Mouse (Mus musculus): ENCODE data around the gene Nfya. TPM values are rescaled to one million over a fixed set of nuclear protein-coding genes. Genes with fewer than 3 reads are reported as not detected.

The Nfya gene
- total RNA-seq (2012; rRNA removed), result 25.2 and 29.3 TPM in 2 replicates
- 18.6 and 26.9 TPM in 2 replicates for total RNA-seq (2014; rRNA removed)
- polyA plus RNA-seq (2012; ENCODE audit: insufficient read length, low read depth), result 44.2 and 50.4 TPM in 2 replicates

DNA sequence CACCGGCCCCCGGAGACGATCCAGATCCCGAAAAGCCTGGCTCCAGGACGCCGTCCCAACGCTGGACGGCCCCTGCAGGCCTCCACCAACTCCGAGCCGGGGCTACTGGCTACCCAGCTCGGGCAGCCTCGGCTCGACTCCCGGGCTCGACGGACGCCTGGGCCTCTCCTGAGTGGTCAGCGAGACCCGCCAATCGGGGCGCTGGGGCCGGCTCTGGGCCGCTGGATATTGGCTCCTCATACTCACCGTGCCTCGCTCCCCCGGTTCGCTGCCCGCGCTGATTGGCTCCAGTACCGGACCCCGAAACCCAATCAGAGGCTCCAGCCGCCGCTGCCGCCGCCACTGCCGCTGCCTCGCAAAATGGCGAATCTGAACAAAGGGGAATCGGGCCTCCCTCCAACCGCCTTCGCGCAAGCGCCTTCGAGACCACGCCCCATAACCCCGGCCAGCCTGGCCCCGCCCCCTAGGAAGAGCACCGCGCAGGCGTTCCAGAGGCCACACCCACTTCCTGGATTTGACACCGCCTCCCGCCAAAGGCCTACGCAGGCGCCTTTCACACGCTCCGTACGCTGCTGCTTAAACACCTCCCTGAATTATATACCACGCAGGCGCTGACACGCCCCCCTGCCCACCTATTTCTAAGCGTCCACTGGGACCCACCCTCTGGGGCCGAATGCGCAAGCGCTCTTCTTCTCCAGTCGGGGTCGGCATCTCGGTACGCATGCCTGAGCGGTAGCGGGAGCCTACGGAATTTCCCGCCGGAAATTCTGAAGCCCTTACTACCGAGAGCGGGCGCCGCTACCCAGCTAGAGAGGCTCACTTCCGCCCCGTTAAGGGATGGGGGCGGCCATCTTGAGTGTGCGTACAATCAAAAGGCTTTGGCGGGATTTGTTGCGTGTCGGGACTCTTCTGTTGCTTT, at the start of gene Nfya, which contains the start of gene Oard1:
Nfya (minus strand) TSS at position 527 of the 919 bp plus-strand sequence.
Oard1 (plus strand) TSS at position 635 of the 919 bp plus-strand sequence.
- Histone ChIP-seq H3K4me2 (ENCODE audit: insufficient read depth, low read depth, poor library complexity, severe bottlenecking) (peak within 1 kb of the TSS; percentile 96), H3K36me3 (replicated peaks in 1 of 2; ENCODE audit: control insufficient read depth in 1 of 2, insufficient read depth in 1 of 2, low read length in 1 of 2) (peaks cover 13 to 52% of the 10 kb centered on the region in 2 experiments), H3K4me3 (replicated peaks in 1 of 3; ENCODE audit: low read depth in 2 of 3, low read length in 2 of 3, poor library complexity in 1 of 3) (peak within 1 kb of the TSS; percentile 86 to 97 (median 93)), H3K79me2 (replicated peaks; ENCODE audit: control insufficient read depth, extremely low read depth, insufficient read depth, poor library complexity, severe bottlenecking) (peaks cover 50% of the 10 kb centered on the region), H3K27ac (ENCODE audit: insufficient read depth, low read depth) (peak within 1 kb of the TSS; percentile 97), H3K27me3 (replicated peaks) (no peaks in the 10 kb centered on the region), H3K9me3 (replicated peaks; ENCODE audit: low read length) (no peaks in the 10 kb centered on the region), H3K4me1 (ENCODE audit: control insufficient read depth in 1 of 2, insufficient read depth in 2 of 2) (peaks cover 10 to 49% of the 10 kb centered on the region in 2 experiments), H3K9ac (ENCODE audit: insufficient read depth, low read depth) (peak within 1 kb of the TSS; percentile 97)
- dilution Hi-C loops (cut with MboI; ENCODE audit: extremely low pct_ligation_motif_present, extremely low pct_unique_long_range_greater_than_20kb, low sequenced_read_pairs) (no loop called here), in situ Hi-C loops (cut with MboI; ENCODE audit: low pct_ligation_motif_present, low pct_unique_long_range_greater_than_20kb, low sequenced_read_pairs) (no loop called here)
- peak; percentile 100 for DNase-seq (ENCODE audit: extremely low read depth)
- peak; percentile 64 for TF ChIP-seq TBP (conservative IDR thresholded peaks at IDR 0.05; ENCODE audit: low read depth, low read length)
- peak; percentile 12 for TF ChIP-seq POLR2AphosphoS2 (IDR thresholded peaks at IDR 0.05; ENCODE audit: low read depth, low read length)
- no peak for TF ChIP-seq JUND (conservative IDR thresholded peaks at IDR 0.05; ENCODE audit: low read depth, low read length)
- peak; percentile 84; the same call in 1 of the 2 replicates for TF ChIP-seq SIN3A (IDR thresholded peaks at IDR 0.05; ENCODE audit: low read length)
- peak; percentile 83 for TF ChIP-seq NELFE (IDR thresholded peaks at IDR 0.05; ENCODE audit: low read depth, low read length)
- no peak for TF ChIP-seq GABPA (IDR thresholded peaks at IDR 0.05; ENCODE audit: insufficient replicate concordance, low read depth, low read length)
- TF ChIP-seq MYC (IDR thresholded peaks at IDR 0.05; ENCODE audit: low read depth, low read length), result peak; percentile 83; the same call in 1 of the 2 replicates
- peak; percentile 97 for TF ChIP-seq ELF1 (IDR thresholded peaks at IDR 0.05; ENCODE audit: low read depth, low read length)
- TF ChIP-seq TCF12 (IDR thresholded peaks at IDR 0.05; ENCODE audit: low read depth, low read length), result peak; percentile 36
- no peak for TF ChIP-seq CTCF (conservative IDR thresholded peaks at IDR 0.05 in 1 of 2, IDR thresholded peaks at IDR 0.05 in 1 of 2; ENCODE audit: low read depth in 2 of 2, low read length in 2 of 2)
- TF ChIP-seq MEF2A (IDR thresholded peaks at IDR 0.05; ENCODE audit: borderline replicate concordance, low read depth, low read length), result peak; percentile 81; the same call in 1 of the 2 replicates
- peak; percentile 93 for TF ChIP-seq NRF1 (IDR thresholded peaks at IDR 0.05; ENCODE audit: low read depth, low read length)
- TF ChIP-seq MXI1 (IDR thresholded peaks at IDR 0.05; ENCODE audit: low read depth, low read length), result peak; percentile 55; the same call in 1 of the 2 replicates
- TF ChIP-seq USF1 (IDR thresholded peaks at IDR 0.05; ENCODE audit: low read depth, low read length), result no peak
- peak; percentile 72 for TF ChIP-seq IRF4 (IDR thresholded peaks at IDR 0.05; ENCODE audit: low read depth, low read length)
- peak; percentile 91; the same call in 1 of the 2 replicates for TF ChIP-seq UBTF (IDR thresholded peaks at IDR 0.05; ENCODE audit: low read depth, low read length)
- peak; percentile 90 for TF ChIP-seq HCFC1 (IDR thresholded peaks at IDR 0.05; ENCODE audit: low read depth, low read length)
- TF ChIP-seq KAT2A (IDR thresholded peaks at IDR 0.05; ENCODE audit: insufficient replicate concordance, low read length), result peak; percentile 75; the same call in 1 of the 2 replicates
- TF ChIP-seq ZMIZ1 (IDR thresholded peaks at IDR 0.05; ENCODE audit: low read depth, low read length), result no peak; the same call in 1 of the 2 replicates
- TF ChIP-seq E2F4 (IDR thresholded peaks at IDR 0.05; ENCODE audit: insufficient replicate concordance, low read depth, low read length), result peak; percentile 94
- 0 out of 2 replicates have a peak, but pooled peaks have one; percentile 33 for TF ChIP-seq MAX (IDR thresholded peaks at IDR 0.05; ENCODE audit: low read length)
- no peak for TF ChIP-seq USF2 (conservative IDR thresholded peaks at IDR 0.05; ENCODE audit: low read depth, low read length)
- no peak; the same call in 1 of the 2 replicates for TF ChIP-seq ETS1 (conservative IDR thresholded peaks at IDR 0.05; ENCODE audit: low read depth, low read length)
- TF ChIP-seq POLR2A (IDR thresholded peaks at IDR 0.05; ENCODE audit: low read depth, low read length), result peak; percentile 73
